Mouse (Mus musculus): ENCODE measurements at regions not wholly inside any gene's neighbourhood (a gene's known extent, or its start where the extent isn't known, plus 50 kb on each side); places are given as distances from the start of the nearest gene placed in this dataset.

GRCm38 (mm10) chr4:56506786-56507185, 233.1 kb upstream of the Gm26657 start:
- no peak for TF ChIP-seq CTCF (IDR thresholded peaks at IDR 0.05; ENCODE audit: extremely low read depth, insufficient read depth, low read length)
- TF ChIP-seq POLR2A (IDR thresholded peaks at IDR 0.05; ENCODE audit: extremely low read depth, insufficient read depth, low read length) = no peak
